8 mouse cellular contexts compared by ENCODE assay signal in the genomic region with DNA sequence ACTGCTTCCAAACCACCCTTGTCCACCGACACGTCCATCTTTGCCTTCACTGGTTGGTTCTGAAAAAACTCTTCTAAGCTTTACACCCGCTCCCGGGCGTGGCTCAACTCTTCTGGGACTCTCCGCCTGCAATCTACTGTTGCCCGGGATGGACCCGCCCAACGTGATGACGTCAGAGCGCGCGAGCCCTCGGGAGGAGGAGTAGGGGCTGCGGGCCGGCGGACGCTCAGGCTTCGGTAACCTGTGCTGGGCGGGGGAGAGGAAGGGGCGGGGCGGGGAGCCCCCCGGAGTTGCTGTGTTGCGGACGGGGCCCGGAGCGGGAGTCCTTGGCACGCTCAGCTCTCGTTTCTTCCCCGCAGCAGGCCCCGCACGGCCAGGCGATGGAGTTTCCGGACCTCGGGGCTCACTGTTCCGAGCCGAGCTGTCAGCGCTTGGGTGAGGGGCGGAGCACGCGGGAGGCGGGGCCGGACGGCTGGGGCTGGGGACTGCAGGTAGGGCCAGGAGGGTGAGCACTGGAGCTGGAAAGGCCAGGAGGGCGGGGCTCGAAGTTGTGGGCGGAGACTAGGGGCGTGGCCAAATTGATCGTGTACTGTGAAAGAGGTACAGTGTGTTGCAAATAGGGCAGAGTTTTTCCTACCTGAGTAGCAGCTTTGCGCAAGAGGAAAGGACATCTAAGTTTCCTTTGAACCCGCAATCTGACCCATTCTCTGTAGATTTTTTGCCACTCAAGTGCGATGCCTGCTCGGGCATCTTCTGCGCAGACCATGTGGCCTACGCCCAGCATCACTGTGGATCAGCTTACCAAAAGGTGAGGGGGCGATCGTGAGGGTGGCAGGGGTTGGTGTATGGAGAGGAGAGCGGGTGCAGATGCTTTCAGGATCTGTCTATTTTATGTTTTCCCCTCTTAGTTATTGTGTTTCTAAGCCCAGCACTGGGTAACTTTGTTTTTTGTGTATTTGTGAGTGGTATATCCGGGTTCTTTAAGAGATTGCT. TPM values are rescaled to one million over a fixed set of nuclear protein-coding genes. Genes with fewer than 3 reads are reported as not detected.
A peak's percentile ranks its signal among the peaks of the same experiment; 100 is the strongest.
DNase-seq lines count a peak whose midpoint lies in the region; ATAC-seq and TF ChIP-seq lines count a peak whose summit lies in the region.

A gene (plus strand): TSS at position 175 of the 993 bp plus-strand sequence.

- H3K4me1 ChIP-seq in hindbrain, embryonic 10.5 days (replicated peaks) = peaks cover 18% of the 10 kb centered on the region
- peaks cover 4% of the 10 kb centered on the region; the same call in 1 of the 2 replicates for H3K4me1 ChIP-seq in lung, postnatal 0 days (ENCODE audit: insufficient read depth, low read depth, low read length)

- WGBS in hindbrain, embryonic 10.5 days = under 1% methylated on average over 59 of the region's 59 CpGs
- 1% methylated on average over 55 of the region's 59 CpGs for WGBS in lung, postnatal 0 days

- peak within 1 kb of the TSS; percentile 82 for H3K4me3 ChIP-seq in hindbrain, embryonic 10.5 days
- peak within 1 kb of the TSS; percentile 80 for H3K4me3 ChIP-seq in lung, postnatal 0 days (ENCODE audit: low read depth, low read length)

- peak; percentile 94 for ATAC-seq in frontal cortex, adult (ENCODE audit: low TSS enrichment)
- peak; percentile 98 for ATAC-seq in lung, postnatal 0 days

- TF ChIP-seq EP300 in lung, postnatal 0 days (IDR thresholded peaks at IDR 0.05) = no peak

- no peaks in the 10 kb centered on the region for H3K9me3 ChIP-seq in hindbrain, embryonic 10.5 days
- no peaks in the 10 kb centered on the region for H3K9me3 ChIP-seq in lung, postnatal 0 days (ENCODE audit: low read length)

- peaks cover 36% of the 10 kb centered on the region for H3K36me3 ChIP-seq in hindbrain, embryonic 10.5 days
- peaks cover 26% of the 10 kb centered on the region for H3K36me3 ChIP-seq in lung, postnatal 0 days (ENCODE audit: insufficient read depth, low read length)

- TF ChIP-seq CTCF in lung, postnatal 0 days (IDR thresholded peaks at IDR 0.05) = no peak; the same call in none of the 2 replicates

- peak within 1 kb of the TSS; percentile 56 for H3K9ac ChIP-seq in lung, postnatal 0 days (replicated peaks; ENCODE audit: low read depth)

- DNase-seq in MN1 (ENCODE audit: low spot score) = peak; percentile 96
- peak; percentile 98 for DNase-seq in cerebellum, adult 9-10 months
- peak; percentile 97 for DNase-seq in hindbrain, embryonic 10.5 days (ENCODE audit: low spot score)
- DNase-seq in layer of hippocampus, adult 9-11 months = peak; percentile 96
- DNase-seq in lung, postnatal 0 days (ENCODE audit: low spot score) = peak; percentile 97
- peak; percentile 94 for DNase-seq in ovary, postnatal 14 days (ENCODE audit: low spot score)
- peak; percentile 99 for DNase-seq in thymus, postnatal 14 days

- H3K27ac ChIP-seq in hindbrain, embryonic 10.5 days = peak within 1 kb of the TSS; percentile 90
- H3K27ac ChIP-seq in lung, postnatal 0 days (ENCODE audit: low read length) = peak within 1 kb of the TSS; percentile 84

- peak within 1 kb of the TSS; percentile 55 for H3K4me2 ChIP-seq in lung, postnatal 0 days (replicated peaks; ENCODE audit: low read depth, low read length)

- no peaks in the 10 kb centered on the region for H3K27me3 ChIP-seq in hindbrain, embryonic 10.5 days (ENCODE audit: insufficient read depth, poor library complexity, severe bottlenecking)
- H3K27me3 ChIP-seq in lung, postnatal 0 days (replicated peaks; ENCODE audit: insufficient read depth, low read length) = no peaks in the 10 kb centered on the region

RNA-seq across cellular contexts. Expression of the gene that starts here (rescaled TPM):
- polyA plus RNA-seq in hindbrain, embryonic 10.5 days (2016; fragmentation: Nextera tagmentation; extraction: Ambion mirVana) = 38.0 and 43.8 TPM in 2 replicates
- 50.5 and 56.1 TPM in 2 replicates for polyA plus RNA-seq in lung, postnatal 0 days (2015; fragmentation: Nextera tagmentation; extraction: Ambion mirVana)

Comparison
In these comparisons a context has a peak if more than half of its experiments do, and no peak if none do; other contexts are left out.
1. Peak in every context shown above with its lines: DNase-seq, ATAC-seq, H3K4me3 ChIP-seq and H3K27ac ChIP-seq.